Mouse (Mus musculus) liver, adult 2 months (tissue): ENCODE data around the gene Gpc6.

ENCODE experiments used
- CTCF ChIP-seq: fragments of 200-500 bp; IDR thresholded peaks from 2 replicates; pipeline ENCODE4 v1.5.1; 2011; ENCODE audit warnings: low read depth, low read length, control low read depth
- POLR2A ChIP-seq: fragments of 200-500 bp; IDR thresholded peaks from 2 replicates; pipeline ENCODE4 v1.6.1; 2011; ENCODE audit warnings: low read length, control low read depth; ENCODE audit not compliant: insufficient read depth; ENCODE audit errors: extremely low read depth

DNA sequence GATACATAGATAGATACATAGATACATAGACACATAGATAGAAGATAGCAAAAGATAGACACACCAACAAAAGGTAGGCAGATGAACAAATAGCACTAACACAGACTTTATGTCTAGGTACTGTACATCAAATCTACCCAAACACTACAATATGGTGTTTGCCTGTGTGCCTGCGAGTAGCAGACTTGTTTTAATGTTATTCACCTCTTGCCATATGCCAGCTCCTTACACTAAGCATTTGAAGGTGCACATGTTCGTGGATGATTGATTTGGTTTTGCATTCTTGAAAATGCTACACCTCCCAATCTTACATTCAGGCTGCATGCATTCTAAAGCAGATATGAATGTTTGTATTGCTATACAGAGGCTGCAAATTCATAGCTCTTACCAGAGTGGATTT lies 680.6 kb downstream of the Gpc6 start:
- TF ChIP-seq POLR2A (no peak), CTCF (no peak)
